10 mouse cellular contexts compared by ENCODE assay signal in genomic region chr10:3818940-3819701, GRCm38 (mm10).
DNase-seq lines count a peak whose midpoint lies in the region; ATAC-seq and TF ChIP-seq lines count a peak whose summit lies in the region.
"Had no signal": no experiment of that assay in that cellular context is flagged by ENCODE, and none has a peak within 500 bp of the region (broad histone marks: within the 10 kb centered on the region; RNA-seq: fewer than 3 reads in every experiment).

No protein-coding gene starts in this region.

- ATAC-seq in liver, postnatal 0 days, result peak; percentile 74
- 0 out of 2 replicates have a peak, but pooled peaks have one; percentile 40 for ATAC-seq in neural tube, embryonic 13.5 days (ENCODE audit: low read depth)
- ATAC-seq: Patski had no signal

- no peak overlapping the region for H3K4me3 ChIP-seq in liver, postnatal 0 days (ENCODE audit: low read depth, low read length)
- no peak overlapping the region for H3K4me3 ChIP-seq in left cerebral cortex, adult 2 months
- no peak overlapping the region for H3K4me3 ChIP-seq in neural tube, embryonic 13.5 days
- H3K4me3 ChIP-seq: embryonic facial prominence, embryonic 13.5 days had no signal

- H3K9ac ChIP-seq in liver, postnatal 0 days (replicated peaks), result no peak overlapping the region
- H3K9ac ChIP-seq in neural tube, embryonic 13.5 days, result no peak overlapping the region
- H3K9ac ChIP-seq: embryonic facial prominence, embryonic 13.5 days had no signal

- TF ChIP-seq CTCF in liver, postnatal 0 days (IDR thresholded peaks at IDR 0.05; ENCODE audit: low read depth), result no peak
- no peak for TF ChIP-seq CTCF in left cerebral cortex, adult 2 months (IDR thresholded peaks at IDR 0.05)

- no peak for TF ChIP-seq EP300 in liver, postnatal 0 days (IDR thresholded peaks at IDR 0.05; ENCODE audit: low read depth)

- H3K27ac ChIP-seq in liver, postnatal 0 days (ENCODE audit: low read depth), result no peak overlapping the region
- peak overlapping the region; percentile 20; the same call in 1 of the 2 replicates for H3K27ac ChIP-seq in left cerebral cortex, adult 2 months
- H3K27ac ChIP-seq in neural tube, embryonic 13.5 days (replicated peaks), result no peak overlapping the region; the same call in 1 of the 2 replicates
- H3K27ac ChIP-seq: embryonic facial prominence, embryonic 13.5 days had no signal

- peaks cover 2% of the 10 kb centered on the region; the same call in 1 of the 2 replicates for H3K4me1 ChIP-seq in liver, postnatal 0 days (ENCODE audit: insufficient read depth)
- H3K4me1 ChIP-seq in neural tube, embryonic 13.5 days (replicated peaks), result peaks cover 7% of the 10 kb centered on the region; the same call in 1 of the 2 replicates
- H3K4me1 ChIP-seq: embryonic facial prominence, embryonic 13.5 days had no signal

- no peak overlapping the region for H3K4me2 ChIP-seq in liver, postnatal 0 days (ENCODE audit: low read depth, low read length)
- no peak overlapping the region for H3K4me2 ChIP-seq in neural tube, embryonic 13.5 days
- H3K4me2 ChIP-seq: embryonic facial prominence, embryonic 13.5 days had no signal

- no peaks in the 10 kb centered on the region for H3K9me3 ChIP-seq in liver, postnatal 0 days (ENCODE audit: low read length)
- H3K9me3 ChIP-seq in neural tube, embryonic 13.5 days, result no peaks in the 10 kb centered on the region
- H3K9me3 ChIP-seq: embryonic facial prominence, embryonic 13.5 days had no signal

- H3K27me3 ChIP-seq in liver, postnatal 0 days (ENCODE audit: insufficient read depth, low read length), result no peaks in the 10 kb centered on the region
- no peaks in the 10 kb centered on the region for H3K27me3 ChIP-seq in neural tube, embryonic 13.5 days
- H3K27me3 ChIP-seq: embryonic facial prominence, embryonic 13.5 days had no signal

- H3K36me3 ChIP-seq in liver, postnatal 0 days (replicated peaks; ENCODE audit: insufficient read depth, low read length), result no peaks in the 10 kb centered on the region
- H3K36me3 ChIP-seq in neural tube, embryonic 13.5 days, result no peaks in the 10 kb centered on the region
- H3K36me3 ChIP-seq: embryonic facial prominence, embryonic 13.5 days had no signal

- WGBS in liver, postnatal 0 days (ENCODE audit: insufficient replicate concordance), result 53% methylated on average over 5 of the region's 5 CpGs
- 36% methylated on average over 5 of the region's 5 CpGs for WGBS in neural tube, embryonic 13.5 days

- peak; percentile 55 for DNase-seq in liver, postnatal 0 days
- no peak for DNase-seq in liver
- DNase-seq in frontal cortex, adult 2 months (ENCODE audit: extremely low spot score in 1 of 2, low spot score in 1 of 2), result peak; percentile 45 to 49
- DNase-seq in left cerebral cortex, adult 2 months (ENCODE audit: extremely low spot score in 1 of 2, low spot score in 2 of 2), result peak in 1 of 2 experiments; percentile 24
- no peak for DNase-seq in heart, adult 9 months (ENCODE audit: low spot score in 2 of 2)
- no peak for DNase-seq in heart, postnatal 14 days
- no peak for DNase-seq in gastrocnemius, postnatal 36 days

- intact Hi-C loops in left cerebral cortex, adult 2 months (cut with DNase I), result loop anchor here (1.0 kb wide), 1 partner anchor 8 kb away; no protein-coding TSS in a partner anchor
- intact Hi-C loops in heart, postnatal 14 days (cut with DNase I), result no loop called here
- intact Hi-C loops in gastrocnemius, postnatal 36 days (cut with DNase I), result no loop called here

Comparison
In these comparisons a context has a peak if more than half of its experiments do, and no peak if none do; other contexts are left out.
1. DNase-seq: peak in liver, postnatal 0 days (single experiment) and frontal cortex, adult 2 months (2 of 2); none in liver (single experiment), heart, adult 9 months (0 of 2), heart, postnatal 14 days (0 of 2) and gastrocnemius, postnatal 36 days (0 of 2).